Comparison of ENCODE assay signal across 13 mouse cellular contexts in genomic region chr7:100868551-100868950, GRCm38 (mm10). TPM values are rescaled to one million over a fixed set of nuclear protein-coding genes. Genes with fewer than 3 reads are reported as not detected.
A peak's percentile ranks its signal among the peaks of the same experiment; 100 is the strongest.
DNase-seq lines count a peak whose midpoint lies in the region; ATAC-seq and TF ChIP-seq lines count a peak whose summit lies in the region.
"Had no signal": no experiment of that assay in that cellular context is flagged by ENCODE, and none has a peak within 500 bp of the region (broad histone marks: within the 10 kb centered on the region; RNA-seq: fewer than 3 reads in every experiment).

No protein-coding gene starts in this region.

- 60% methylated on average over 4 of the region's 4 CpGs for WGBS in heart, embryonic 12.5 days
- 46% methylated on average over 4 of the region's 4 CpGs for WGBS in liver, postnatal 0 days (ENCODE audit: insufficient replicate concordance)
- WGBS in stomach, postnatal 0 days: 69% methylated on average over 4 of the region's 4 CpGs

- H3K4me1 ChIP-seq in heart, embryonic 12.5 days (replicated peaks): peaks cover 44% of the 10 kb centered on the region
- H3K4me1 ChIP-seq in liver, postnatal 0 days (ENCODE audit: insufficient read depth): peaks cover 30% of the 10 kb centered on the region
- H3K4me1 ChIP-seq in stomach, postnatal 0 days (replicated peaks; ENCODE audit: control insufficient read depth, insufficient read depth): no peaks in the 10 kb centered on the region
- H3K4me1 ChIP-seq: neural tube, embryonic 13.5 days had no signal

- H3K4me3 ChIP-seq in heart, embryonic 12.5 days: no peak overlapping the region
- H3K4me3 ChIP-seq in liver, postnatal 0 days (ENCODE audit: low read depth, low read length): no peak overlapping the region
- no peak overlapping the region for H3K4me3 ChIP-seq in stomach, postnatal 0 days (ENCODE audit: low read depth, low read length)
- H3K4me3 ChIP-seq: neural tube, embryonic 13.5 days had no signal

- ATAC-seq in heart, embryonic 12.5 days (ENCODE audit: insufficient number of reproducible peaks, low FRiP score): no peak
- ATAC-seq in liver, postnatal 0 days: no peak
- ATAC-seq in stomach, postnatal 0 days (ENCODE audit: low FRiP score, low TSS enrichment): no peak
- ATAC-seq: CD4-positive, CD25-positive, alpha-beta regulatory T cell, adult 4 months had no signal

- intact Hi-C loops in heart, postnatal 10 days (cut with DNase I): no loop called here
- intact Hi-C loops in left cerebral cortex, postnatal 10 days (cut with DNase I): loop anchor here (10.0 kb wide), 2 partner anchors 184 to 344 kb away; no protein-coding TSS in a partner anchor

- TF ChIP-seq CTCF in liver, postnatal 0 days (IDR thresholded peaks at IDR 0.05; ENCODE audit: low read depth): no peak
- no peak for TF ChIP-seq CTCF in stomach, postnatal 0 days (IDR thresholded peaks at IDR 0.05; ENCODE audit: low read depth)

- 0 out of 2 replicates have a peak overlapping the region, but pooled peaks have one; percentile 7 for H3K27ac ChIP-seq in heart, embryonic 12.5 days (ENCODE audit: poor library complexity, severe bottlenecking)
- H3K27ac ChIP-seq in liver, postnatal 0 days (ENCODE audit: low read depth): peak overlapping the region; percentile 86
- H3K27ac ChIP-seq in stomach, postnatal 0 days (replicated peaks): 0 out of 2 replicates have a peak overlapping the region, but pooled peaks have one; percentile 18
- H3K27ac ChIP-seq: neural tube, embryonic 13.5 days had no signal

- peaks cover 26% of the 10 kb centered on the region for H3K36me3 ChIP-seq in heart, embryonic 12.5 days
- no peaks in the 10 kb centered on the region for H3K36me3 ChIP-seq in liver, postnatal 0 days (replicated peaks; ENCODE audit: insufficient read depth, low read length)
- H3K36me3 ChIP-seq in stomach, postnatal 0 days (ENCODE audit: control insufficient read depth, insufficient read depth, low read length): peaks cover 10% of the 10 kb centered on the region

- no peak for DNase-seq in heart, postnatal 10 days
- DNase-seq in spleen, adult 18-20 months: peak; percentile 35 to 43
- DNase-seq in spleen, adult 12 weeks (ENCODE audit: low spot score): no peak
- no peak for DNase-seq in liver, postnatal 0 days
- no peak for DNase-seq in stomach, postnatal 0 days (ENCODE audit: low spot score)
- DNase-seq in urinary bladder, adult 18-20 months (ENCODE audit: low spot score in 2 of 2): no peak
- DNase-seq in left cerebral cortex, postnatal 10 days (ENCODE audit: extremely low spot score in 1 of 2, low spot score in 2 of 2): no peak
- DNase-seq: adrenal gland, postnatal 25 days; cerebellum, adult 9-11 months; kidney, adult 9 months had no signal

- H3K9me3 ChIP-seq in heart, embryonic 12.5 days (replicated peaks): no peaks in the 10 kb centered on the region
- H3K9me3 ChIP-seq in liver, postnatal 0 days (ENCODE audit: low read length): no peaks in the 10 kb centered on the region
- H3K9me3 ChIP-seq in stomach, postnatal 0 days (ENCODE audit: control insufficient read depth, low read length): no peaks in the 10 kb centered on the region
- H3K9me3 ChIP-seq: neural tube, embryonic 13.5 days had no signal

- H3K27me3 ChIP-seq in heart, embryonic 12.5 days (replicated peaks): no peaks in the 10 kb centered on the region
- no peaks in the 10 kb centered on the region for H3K27me3 ChIP-seq in liver, postnatal 0 days (ENCODE audit: insufficient read depth, low read length)
- H3K27me3 ChIP-seq in stomach, postnatal 0 days (ENCODE audit: control insufficient read depth, insufficient read depth, low read length): no peaks in the 10 kb centered on the region
- H3K27me3 ChIP-seq: neural tube, embryonic 13.5 days had no signal

- TF ChIP-seq EP300 in liver, postnatal 0 days (IDR thresholded peaks at IDR 0.05; ENCODE audit: low read depth): no peak
- no peak for TF ChIP-seq EP300 in stomach, postnatal 0 days (optimal IDR thresholded peaks at IDR 0.05)

- H3K9ac ChIP-seq in heart, embryonic 12.5 days: no peak overlapping the region
- H3K9ac ChIP-seq in liver, postnatal 0 days (replicated peaks): no peak overlapping the region
- H3K9ac ChIP-seq in stomach, postnatal 0 days (ENCODE audit: low read length): no peak overlapping the region
- H3K9ac ChIP-seq: neural tube, embryonic 13.5 days had no signal

- H3K4me2 ChIP-seq in heart, embryonic 12.5 days: no peak overlapping the region
- no peak overlapping the region for H3K4me2 ChIP-seq in liver, postnatal 0 days (ENCODE audit: low read depth, low read length)
- no peak overlapping the region for H3K4me2 ChIP-seq in stomach, postnatal 0 days (replicated peaks; ENCODE audit: low read depth)
- H3K4me2 ChIP-seq: neural tube, embryonic 13.5 days had no signal

RNA-seq across cellular contexts. Expression of gene Relt, which starts 5.3 kb away (rescaled TPM):
- 4.1 TPM in 2 replicates for polyA plus RNA-seq in heart, embryonic 12.5 days (2016; fragmentation: Nextera tagmentation; extraction: Ambion mirVana)
- 1 to 10 TPM; 4.0 to 4.6 TPM for total RNA-seq in heart, postnatal 10 days (2021)
- 6.9 and 7.5 TPM in 2 replicates for polyA plus RNA-seq in liver, postnatal 0 days (2015; fragmentation: Nextera tagmentation; extraction: Ambion mirVana)
- 0.71 and 1.2 TPM in 2 replicates for polyA plus RNA-seq in stomach, postnatal 0 days (2015; fragmentation: Nextera tagmentation; extraction: Ambion mirVana)
- total RNA-seq in left cerebral cortex, postnatal 10 days (2021): 1 to 10 TPM; 9.0 to 9.4 TPM

Comparison
In these comparisons a context has a peak if more than half of its experiments do, and no peak if none do; other contexts are left out.
1. DNase-seq: peak in spleen, adult 18-20 months (2 of 2); none in heart, postnatal 10 days (0 of 2), spleen, adult 12 weeks (single experiment), liver, postnatal 0 days (single experiment), stomach, postnatal 0 days (single experiment), urinary bladder, adult 18-20 months (0 of 2) and left cerebral cortex, postnatal 10 days (0 of 2).
2. H3K27ac ChIP-seq: peak in every context shown above with its lines; median percentile 86 in liver, postnatal 0 days; 18 in stomach, postnatal 0 days; 7 in heart, embryonic 12.5 days.